Mouse (Mus musculus): ENCODE data around the gene Sf3a1.
A peak's percentile ranks its signal among the peaks of the same experiment; 100 is the strongest.
"Not testable (repeated sequence)": the region's sequence is repeated elsewhere in the genome, so short reads cannot be mapped to it uniquely, and the experiment has no call there.

Gene Sf3a1

DNA sequence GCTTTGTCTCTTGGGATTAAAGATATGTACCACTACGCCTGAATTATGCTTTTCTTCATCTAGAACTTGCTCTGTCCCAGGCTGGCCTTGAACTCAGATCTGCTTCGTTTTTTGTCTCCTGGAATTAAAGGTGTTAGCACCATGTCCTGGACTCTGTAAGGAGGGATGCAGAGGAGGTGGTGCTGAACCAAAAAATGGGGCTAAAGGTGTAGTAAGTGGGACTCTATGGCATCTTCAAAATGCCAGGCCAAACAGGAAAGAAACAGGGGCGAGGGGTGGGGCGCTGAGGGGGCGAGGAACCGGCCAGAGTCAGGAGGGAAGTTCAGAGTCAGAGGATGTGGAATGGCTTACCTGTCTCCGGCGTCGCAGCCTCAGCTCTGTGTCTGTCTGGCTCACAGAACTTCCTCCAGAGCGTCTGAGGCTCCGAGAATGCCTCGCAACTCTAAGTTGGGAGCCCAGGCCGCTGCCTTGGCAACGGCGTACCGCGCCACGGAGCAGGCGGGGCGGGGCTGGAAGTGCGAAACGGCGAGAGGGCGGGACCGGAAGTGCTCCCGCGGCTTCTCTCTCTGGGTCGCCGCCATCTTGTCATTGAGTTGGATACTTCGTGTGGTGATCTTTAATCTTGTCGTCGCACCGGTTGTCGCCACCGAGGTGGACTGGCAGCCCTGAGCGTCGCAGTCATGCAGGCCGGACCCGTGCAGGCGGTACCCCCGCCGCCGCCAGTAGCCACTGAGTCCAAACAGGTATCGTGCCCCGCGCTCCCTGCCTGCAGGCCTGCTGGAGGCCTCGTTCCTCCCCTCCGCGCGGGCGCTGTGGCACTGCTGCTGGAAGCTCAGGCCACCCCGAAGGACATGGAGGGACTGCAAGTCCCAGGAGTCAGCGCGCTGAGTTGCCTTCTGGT lies at the start of gene Sf3a1, which contains the start of gene Ccdc157:
Sf3a1 (plus strand) TSS at position 543 of the 901 bp plus-strand sequence.
Ccdc157 (minus strand) TSS at position 486 of the 901 bp plus-strand sequence.
- DNase-seq, result peak; percentile 96

DNA sequence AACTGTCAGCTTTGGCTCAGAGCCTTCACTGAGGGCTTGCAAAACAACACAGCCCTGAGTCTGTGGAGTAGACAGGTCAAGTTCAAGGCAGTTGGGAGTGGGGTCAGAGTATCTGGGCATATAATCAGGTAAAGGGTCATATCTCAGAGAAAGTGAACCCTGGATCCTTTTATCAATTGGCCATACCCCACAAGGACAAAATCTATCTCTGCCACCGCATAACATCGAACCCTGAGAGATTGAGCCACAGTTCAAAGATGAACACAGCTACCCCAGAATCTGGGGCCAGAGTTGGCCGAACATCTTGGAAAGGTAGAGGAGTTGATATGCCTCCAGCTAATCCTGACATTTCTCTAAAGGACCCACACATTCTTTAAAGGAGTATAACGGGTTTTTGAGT lies 48.1 kb upstream of the Sf3a1 start:
- no peak for DNase-seq

DNA sequence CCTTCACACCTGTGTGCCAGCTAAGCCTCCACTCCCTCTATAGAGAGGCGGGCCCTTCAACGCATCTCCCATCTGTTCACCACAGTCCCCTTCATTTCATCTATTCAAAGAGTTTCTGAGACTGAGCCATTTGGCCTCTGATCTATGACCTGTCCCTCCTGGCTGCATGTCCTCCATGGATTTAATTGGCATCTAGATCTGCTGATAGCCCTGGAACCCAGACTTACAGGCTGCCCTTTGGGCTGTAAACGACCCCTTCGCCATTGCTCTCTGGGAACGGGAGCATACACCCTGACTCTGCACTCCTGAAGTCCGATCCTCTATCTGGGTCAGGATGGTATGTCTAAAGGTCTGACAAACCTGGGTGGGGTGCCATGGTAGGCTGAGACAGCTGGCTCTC lies 47.3 kb upstream of the Sf3a1 start:
- DNase-seq, result no peak

DNA sequence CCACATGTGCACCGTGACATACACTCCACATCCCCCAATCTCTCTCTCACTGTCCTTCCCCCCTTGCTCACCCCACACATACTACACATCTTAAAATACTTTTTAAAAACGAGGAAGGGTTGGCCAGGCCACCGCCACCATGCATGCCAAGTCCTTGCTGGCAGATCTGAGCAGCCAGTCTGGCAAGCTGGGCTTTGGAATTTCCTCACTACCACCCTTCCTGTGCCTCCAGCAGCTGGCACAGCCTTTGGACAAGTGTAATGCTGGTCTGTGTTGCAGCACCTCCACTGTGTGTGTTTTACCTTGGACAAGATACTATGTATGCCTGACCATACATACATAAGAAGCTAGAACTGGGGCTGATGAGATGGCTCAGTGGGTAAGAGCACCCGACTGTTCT lies 46.7 kb upstream of the Sf3a1 start:
- DNase-seq, result no peak

DNA sequence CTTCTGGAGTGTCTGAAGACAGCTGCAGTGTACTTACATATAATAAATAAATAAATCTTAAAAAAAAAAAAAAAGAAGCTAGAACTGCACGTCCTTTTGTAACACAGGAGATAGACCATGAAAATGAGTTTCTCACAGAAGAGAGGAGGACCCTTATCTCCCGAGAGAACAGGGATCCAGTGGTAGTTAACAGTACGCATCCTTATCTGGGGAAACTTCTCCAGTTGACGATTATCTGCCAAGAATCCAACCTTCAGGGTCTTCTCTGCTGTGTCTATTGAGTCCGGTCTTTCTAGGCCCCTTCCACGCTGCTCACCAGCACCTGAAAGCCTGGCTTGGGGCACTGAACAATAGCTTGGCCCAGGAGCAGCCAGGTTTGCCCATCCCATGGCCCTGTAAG lies 46.2 kb upstream of the Sf3a1 start:
- no peak for DNase-seq

DNA sequence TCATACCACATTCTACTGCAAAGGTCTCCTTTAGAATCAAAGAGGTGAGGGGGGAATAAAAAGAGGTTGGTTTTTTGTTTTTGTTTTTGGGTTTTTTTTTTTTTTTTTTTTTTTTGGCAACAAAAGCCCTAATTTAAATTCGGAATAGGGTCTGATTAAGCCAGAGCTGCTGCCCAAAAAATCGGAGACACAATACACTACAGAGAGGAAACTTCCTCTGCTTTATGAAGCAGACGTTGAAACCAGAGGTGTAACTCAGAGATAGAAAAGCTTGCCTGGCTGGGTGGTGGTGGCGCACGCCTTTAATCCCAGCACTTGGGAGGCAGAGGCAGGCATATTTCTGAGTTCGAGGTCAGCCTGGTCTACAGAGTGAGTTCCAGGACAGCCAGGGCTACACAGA lies 45.6 kb upstream of the Sf3a1 start:
- DNase-seq, result not testable (repeated sequence)

DNA sequence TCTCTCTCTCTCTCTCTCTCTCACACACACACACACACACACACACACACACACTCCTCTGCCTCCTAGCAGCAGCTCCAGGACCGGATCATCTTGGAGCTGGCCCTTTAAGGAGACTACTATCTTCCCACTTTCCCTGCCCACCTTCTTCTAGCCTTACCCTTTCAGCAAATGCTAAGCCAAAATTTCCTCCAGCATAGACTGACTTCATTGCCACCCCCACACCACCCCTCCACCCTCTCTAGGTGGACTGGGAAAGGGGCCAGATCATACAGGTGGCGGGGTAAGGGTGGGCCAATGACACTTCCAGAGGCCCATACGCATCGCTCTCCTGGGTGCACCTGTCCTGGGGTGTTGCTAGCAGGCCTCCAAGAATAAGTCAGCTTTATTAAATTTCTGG lies 44.7 kb upstream of the Sf3a1 start:
- DNase-seq, result no peak

DNA sequence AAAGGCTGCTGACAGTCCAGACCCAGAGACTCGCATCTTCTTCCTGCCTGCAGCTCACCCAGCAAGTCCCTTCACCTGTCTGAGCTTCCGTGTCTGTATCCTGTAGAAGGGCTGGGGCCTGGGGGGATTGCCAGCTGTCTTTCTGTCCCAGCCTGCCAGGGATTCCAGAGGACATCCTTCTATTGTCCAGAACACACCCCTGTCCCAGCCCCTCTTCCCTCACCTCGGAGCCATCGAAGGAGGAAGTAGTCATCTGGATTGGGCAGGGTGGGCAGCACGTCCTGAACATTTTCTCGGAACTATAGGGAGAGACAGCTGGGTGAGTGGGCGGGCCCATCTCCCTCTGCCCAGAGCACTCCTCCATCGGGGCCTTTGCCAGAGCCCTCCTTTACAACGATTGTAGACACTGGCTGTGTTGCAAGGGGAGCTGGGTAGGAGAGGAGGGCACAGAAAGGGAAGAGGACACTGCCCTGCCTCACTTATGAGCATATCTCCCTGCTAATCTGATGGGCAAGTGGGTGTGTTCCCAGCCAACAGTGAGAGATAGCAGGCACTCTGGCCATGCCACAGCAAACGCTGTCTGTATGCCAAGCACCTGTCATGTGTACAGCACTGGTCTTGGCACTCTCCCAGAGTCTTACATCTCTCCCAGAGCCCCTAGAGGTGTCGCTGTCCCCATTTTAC lies 43.5 kb upstream of the Sf3a1 start:
- no peak for DNase-seq

DNA sequence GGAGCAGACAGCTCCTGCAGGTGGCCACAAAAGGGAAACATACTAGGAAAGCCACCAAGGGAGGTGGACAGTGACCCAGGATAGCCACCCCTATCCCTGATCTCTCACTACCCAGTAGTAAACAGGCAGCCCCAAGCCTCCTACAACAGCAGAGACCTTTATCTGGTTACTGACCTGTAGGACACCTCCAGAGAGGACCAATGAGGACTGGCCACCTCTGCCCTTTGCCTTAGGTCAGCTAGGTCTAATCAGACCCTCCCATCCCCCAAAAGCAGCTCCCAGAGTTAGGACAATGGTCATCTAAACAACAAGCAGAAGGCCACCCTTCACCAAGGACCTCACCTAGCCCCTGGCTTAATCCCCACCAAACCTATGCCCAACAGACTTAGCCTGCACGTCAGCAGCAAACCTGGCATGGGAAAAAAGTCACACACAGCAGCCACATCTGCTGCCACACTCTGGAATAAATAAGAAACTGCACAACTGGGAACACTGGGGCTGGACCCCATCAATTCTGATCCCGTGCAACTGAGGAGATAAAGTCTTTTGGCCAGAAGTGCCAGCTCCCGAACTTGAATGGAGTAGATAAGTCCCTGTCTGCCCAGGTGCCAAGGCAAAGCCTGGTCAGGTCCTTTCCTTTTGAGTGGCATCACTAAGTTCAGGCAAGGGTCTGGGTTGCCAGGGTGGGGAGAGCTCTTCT lies 42.6 kb upstream of the Sf3a1 start:
- no peak for DNase-seq

DNA sequence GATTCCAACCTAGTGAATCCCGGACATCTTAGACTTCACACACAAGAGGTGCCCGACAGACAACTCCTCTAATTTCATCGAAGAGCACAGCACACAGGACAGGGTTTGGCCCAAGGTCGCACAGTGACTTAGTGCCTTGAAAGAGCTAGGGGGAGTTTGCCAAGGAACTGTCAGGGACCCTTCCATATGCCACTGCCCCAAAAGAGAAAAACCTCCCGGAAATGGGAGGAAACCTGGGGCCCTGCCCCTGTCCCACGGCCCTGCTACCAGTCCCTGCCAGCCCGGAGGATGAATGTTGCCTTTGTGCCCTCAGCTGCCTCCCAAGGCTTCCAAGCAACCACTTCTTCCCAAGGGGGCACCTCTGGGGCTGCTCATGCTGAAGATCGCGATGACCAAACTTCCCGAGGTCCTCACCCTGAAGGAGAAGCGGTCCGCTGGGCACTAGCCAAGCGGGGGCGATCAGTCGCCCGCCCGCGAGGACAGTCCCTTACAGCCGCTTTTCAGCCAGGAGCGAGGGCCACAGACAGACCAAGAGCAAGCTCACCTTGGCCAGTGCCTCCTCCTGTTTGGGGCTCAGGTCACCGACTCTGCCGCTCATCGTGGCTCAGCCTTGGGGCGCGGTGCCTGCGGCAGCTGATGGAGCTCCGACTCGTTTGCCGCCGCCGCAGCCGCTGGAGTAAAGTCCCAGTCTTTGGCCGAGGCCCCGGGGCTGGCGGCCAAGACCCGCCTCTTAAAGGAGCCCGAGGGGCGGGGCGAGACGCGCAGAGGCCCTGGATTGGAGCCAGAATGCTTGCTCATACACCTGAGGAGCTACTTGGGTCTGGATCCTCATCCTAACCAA lies 41.8 kb upstream of the Sf3a1 start:
- peak; percentile 90 for DNase-seq

DNA sequence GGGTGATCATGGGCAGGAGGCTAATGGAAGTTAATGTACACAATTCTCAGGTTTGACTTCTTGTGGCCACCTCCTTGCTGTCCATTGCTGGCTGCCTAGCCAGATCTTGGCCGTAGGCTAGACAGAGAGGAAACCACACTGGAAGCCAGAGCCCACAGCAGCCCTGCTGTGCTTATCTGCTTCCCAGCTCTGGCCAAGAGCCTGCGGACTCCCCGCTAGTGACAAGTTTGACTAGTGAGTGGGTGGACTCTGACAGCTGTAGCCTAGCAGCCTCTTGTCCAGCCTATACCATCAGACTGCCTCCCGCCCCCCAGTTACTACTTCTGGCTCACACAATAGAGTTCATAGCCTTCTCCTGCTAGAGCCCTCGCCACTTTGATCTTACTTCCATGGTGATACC lies 40.5 kb upstream of the Sf3a1 start:
- no peak for DNase-seq

DNA sequence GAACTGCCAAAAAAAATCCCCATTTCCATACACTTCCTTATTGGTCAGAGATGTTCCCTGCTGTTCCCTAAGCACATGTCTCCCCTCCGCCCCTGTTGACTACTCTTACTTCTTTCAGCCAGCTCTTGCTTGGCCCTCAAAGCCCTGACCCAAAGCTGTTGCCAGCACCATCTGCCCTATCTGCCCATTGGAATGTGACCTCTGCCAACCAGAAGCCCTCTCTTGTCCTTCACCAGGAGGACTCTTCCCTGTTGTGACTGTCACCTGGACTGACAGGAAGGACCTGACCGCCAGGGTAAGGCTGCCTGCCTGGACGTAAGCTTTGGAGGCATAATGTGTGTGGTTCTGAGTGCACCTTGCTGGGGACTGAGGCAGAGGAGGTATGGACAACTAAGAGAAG lies 38.5 kb upstream of the Sf3a1 start:
- DNase-seq, result no peak

DNA sequence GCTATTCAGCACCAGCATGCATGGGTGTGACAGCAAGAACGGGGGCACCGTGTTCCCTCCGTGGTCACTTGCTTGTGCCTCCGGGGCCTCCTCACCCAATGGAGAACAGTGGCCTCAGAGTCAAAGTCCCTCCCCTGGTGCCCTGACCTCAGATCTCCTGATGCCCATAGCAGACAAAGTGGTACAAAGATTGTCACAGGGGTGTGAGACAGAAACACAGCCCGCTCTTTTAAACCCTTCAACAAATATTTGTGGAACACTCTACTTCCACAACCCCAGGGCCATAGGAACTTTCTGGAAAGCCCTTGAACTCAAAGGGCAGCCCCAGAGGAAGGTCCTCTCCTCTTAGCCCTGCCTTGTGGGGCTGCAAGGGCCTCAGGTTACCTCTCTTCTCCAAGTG lies 37.9 kb upstream of the Sf3a1 start:
- DNase-seq, result peak; percentile 57

DNA sequence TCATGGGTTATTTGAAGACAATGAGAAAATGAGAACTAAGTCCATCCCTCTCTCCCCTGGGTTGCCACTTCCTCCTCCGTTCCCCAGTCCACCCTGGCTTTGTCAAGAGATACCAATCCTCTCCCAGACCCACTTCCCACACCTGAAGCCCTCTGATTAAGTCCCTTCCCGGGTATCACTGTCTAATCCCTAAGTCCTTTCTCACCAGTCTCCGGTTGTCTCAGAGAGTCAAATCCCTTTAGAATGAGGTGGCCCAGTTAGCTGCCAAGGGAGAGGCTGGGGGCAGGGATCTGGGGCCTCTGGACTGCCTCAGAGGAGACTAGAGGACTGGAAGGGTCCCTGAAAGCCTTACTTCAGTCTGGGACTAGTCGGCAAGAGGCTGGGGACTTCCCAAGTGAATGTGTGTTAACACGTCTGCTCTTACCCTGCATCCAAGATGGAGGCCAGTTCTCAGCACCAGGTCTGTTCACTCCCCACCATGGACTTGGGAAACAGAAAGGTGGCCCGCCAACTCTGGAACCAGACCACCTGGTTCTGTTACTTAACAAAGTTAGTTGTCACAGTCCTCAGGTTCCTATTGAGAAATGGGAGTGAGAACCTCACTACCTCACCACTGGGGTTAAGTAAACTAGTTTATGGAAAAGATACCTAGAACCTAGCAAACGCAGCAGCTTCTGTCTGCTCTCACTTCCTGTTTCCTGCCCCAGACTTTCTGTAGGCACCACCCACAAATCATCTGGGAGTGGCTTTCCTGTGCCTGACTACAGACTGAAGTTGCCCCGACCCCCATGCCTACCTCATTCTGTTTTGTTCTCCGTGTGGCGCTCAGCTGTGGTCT lies 37.2 kb upstream of the Sf3a1 start, which contains the start of gene Sec14l2:
Sec14l2 (minus strand) TSS at position 674 of the 838 bp plus-strand sequence.
- DNase-seq, result peak; percentile 67

DNA sequence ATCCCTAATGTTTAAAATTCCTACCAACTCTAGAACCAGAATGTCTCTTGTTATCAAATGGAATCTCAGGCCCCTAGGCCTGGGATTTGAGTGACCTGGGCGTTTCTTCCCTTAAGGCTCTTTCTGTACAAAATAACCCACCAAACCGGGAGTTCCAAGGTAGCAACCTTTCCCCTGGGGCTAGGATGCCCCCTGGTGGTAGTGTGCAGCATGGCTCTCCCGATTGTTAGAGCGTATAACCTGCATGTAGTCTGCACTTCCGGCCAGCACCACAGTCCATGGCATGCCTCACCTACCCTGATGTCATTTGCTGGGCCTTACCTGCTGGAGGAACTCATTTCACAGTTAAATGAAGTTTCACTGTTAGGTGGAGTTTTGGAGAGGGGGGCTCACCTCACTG lies 36.2 kb upstream of the Sf3a1 start:
- DNase-seq, result peak; percentile 77

DNA sequence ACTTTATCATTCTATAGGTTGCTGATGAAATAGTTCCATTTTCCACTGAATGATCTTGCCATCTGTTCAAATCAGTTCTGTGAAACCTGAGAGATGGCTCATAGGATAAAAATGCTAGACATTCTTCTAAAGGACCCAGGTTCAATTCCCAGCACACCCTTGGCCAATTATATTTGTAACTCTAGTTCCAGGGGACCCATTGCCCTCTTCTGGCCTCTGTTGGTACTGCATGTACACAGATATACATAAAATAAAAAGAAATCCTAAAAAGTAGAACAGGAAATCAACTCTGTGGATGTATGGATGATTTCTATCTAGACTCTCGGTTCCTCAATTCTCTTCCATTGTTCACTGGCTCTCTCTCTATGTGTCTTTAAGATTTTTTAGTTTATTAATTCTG lies 33.1 kb upstream of the Sf3a1 start:
- DNase-seq, result no peak

DNA sequence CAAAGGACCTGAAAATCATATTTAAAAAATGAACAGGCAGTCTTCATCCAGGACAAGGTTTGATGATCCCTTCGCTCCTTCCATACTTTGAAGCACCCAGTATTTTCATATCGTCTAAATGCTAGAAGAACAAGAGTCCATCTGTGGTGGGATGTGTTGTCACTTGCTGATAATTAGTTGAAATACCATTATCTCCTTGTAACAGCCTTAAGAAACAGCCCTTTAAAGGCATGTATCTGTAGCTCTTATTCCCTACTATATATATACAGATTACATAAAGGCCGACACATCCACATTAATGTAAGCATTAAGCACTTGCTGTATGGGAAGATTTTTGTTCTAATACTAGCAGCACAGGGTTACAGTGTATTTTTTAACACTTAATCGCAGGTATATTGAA lies 31.7 kb upstream of the Sf3a1 start:
- not testable (repeated sequence) for DNase-seq

DNA sequence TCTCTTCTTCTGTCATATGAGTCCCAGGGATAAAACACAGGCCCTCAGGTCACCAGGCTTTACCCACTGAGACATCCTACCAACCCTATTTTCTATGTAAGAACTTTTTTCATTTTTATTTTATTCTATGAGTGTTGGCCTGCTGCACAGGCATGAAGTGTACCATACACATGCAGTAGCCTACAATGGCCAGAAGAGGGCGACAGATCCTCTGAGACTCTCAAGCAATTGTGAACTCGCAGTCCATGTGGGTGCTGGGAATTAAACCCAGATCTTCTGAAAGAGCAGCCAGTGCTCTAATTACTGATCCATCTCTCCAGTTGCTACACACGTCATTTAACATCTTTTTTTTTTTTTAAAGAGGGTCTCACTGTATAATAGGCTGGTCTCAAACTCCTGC lies 26.7 kb upstream of the Sf3a1 start:
- DNase-seq, result peak; percentile 38

DNA sequence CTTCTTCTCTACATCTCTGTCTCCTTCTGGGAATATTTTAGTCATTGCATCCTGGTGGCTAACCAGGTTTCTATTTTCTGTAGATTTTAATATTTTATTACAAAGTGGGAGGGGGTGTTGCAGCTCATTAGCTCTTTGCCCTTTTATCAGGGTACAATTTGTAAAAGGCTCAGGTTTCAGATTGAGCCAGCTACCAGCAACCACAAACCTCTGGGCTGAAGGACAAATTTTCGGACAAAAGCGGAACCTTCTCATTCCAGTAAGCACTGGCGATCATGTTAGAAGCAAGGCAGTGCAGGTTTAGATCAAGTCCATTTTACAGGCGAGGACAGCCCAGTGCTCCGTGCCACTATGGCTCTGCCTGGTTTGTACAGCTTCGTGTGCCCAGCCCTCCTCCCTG lies 25.8 kb upstream of the Sf3a1 start:
- DNase-seq, result no peak

DNA sequence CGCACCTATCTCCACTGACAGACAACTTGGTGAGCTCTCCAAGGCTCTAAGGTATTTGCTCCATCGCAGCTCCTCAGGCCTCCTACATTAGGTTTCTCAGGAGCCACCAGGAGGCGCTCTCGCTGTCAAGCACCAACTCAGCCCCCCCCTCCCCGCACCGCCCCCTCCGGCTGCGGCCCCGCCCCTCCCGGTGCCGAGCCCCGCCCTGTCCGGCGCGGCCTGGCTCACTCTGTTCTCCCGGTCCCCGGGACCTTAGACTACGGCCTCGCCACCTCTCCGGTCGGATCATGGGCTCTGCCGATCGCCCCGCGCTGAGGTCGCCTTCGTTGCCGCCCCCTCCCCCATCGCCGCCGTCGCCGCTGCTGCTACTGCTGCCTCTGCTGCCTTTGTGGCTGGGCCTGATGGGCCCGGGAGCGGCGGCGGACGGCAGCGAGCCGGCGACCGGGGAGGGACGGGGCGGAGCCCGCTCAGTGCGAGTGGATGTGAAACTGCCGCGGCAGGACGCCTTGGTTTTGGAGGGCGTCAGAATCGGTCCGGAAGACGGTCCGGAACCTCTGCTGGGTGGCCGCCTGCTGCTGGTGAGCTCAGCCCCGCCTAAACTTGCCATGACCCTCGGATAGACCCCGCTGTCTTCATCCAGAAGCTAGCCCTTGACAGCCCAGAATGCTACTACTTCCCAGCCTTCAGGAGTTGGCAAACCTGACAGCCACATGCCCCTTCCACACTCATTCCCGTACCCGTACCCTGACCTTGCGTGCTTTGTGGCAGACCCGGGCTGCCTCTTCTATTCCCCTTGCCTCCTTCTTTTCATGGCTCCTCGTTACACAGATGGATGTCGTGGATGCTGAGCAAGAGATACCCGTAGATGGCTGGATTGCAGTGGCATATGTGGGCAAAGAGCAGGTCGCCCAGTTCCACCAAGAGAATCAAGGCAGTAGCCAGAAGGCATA lies 24.9 kb upstream of the Sf3a1 start, which contains the start of gene Rnf215:
Rnf215 (plus strand) TSS at position 217 of the 950 bp plus-strand sequence.
- peak; percentile 93 for DNase-seq
